Mouse (Mus musculus) layer of hippocampus, adult 9-10 months (tissue): ENCODE results near the gene Tpt1.
"Not testable (repeated sequence)": the region's sequence is repeated elsewhere in the genome, so short reads cannot be mapped to it uniquely, and the experiment has no call there.

Experiments used
- DNase-seq: peaks from one replicate; pipeline ENCODE4 v3.0.0; 2022; ENCODE audit warnings: low spot score

Tpt1 gene

GRCm38 (mm10) chr14:75844111-75844695, 690 bp upstream of the Tpt1 start:
- no peak for DNase-seq

- peak; percentile 65 for DNase-seq
Observed at GRCm38 (mm10) chr14:75845698-75846115, 814 bp downstream of the Tpt1 start.

- no peak for DNase-seq
Observed at GRCm38 (mm10) chr14:75847669-75848068, 2.8 kb downstream of the Tpt1 start.

GRCm38 (mm10) chr14:75848482-75848881, 3.6 kb downstream of the Tpt1 start:
- no peak for DNase-seq

GRCm38 (mm10) chr14:75849236-75849635, 4.3 kb downstream of the Tpt1 start:
- DNase-seq = no peak

- DNase-seq = no peak
Observed at GRCm38 (mm10) chr14:75849842-75850568, 5.1 kb downstream of the Tpt1 start.

GRCm38 (mm10) chr14:75850819-75851218, 5.9 kb downstream of the Tpt1 start:
- DNase-seq = no peak

GRCm38 (mm10) chr14:75852016-75852415, 7.1 kb downstream of the Tpt1 start:
- DNase-seq = no peak

GRCm38 (mm10) chr14:75855263-75855992, 10.5 kb downstream of the Tpt1 start:
- DNase-seq = no peak

GRCm38 (mm10) chr14:75858181-75858580, 13.3 kb downstream of the Tpt1 start:
- no peak for DNase-seq

GRCm38 (mm10) chr14:75859619-75860018, 14.7 kb downstream of the Tpt1 start:
- DNase-seq = no peak

- DNase-seq = no peak
Observed at GRCm38 (mm10) chr14:75862701-75863100, 17.8 kb downstream of the Tpt1 start.

GRCm38 (mm10) chr14:75863549-75864409, 18.9 kb downstream of the Tpt1 start:
- no peak for DNase-seq

GRCm38 (mm10) chr14:75866706-75867333, 21.9 kb downstream of the Tpt1 start:
- DNase-seq = no peak

- DNase-seq = not testable (repeated sequence)
Observed at GRCm38 (mm10) chr14:75868028-75868427, 23.1 kb downstream of the Tpt1 start.

- no peak for DNase-seq
Observed at GRCm38 (mm10) chr14:75869769-75870363, 25.0 kb downstream of the Tpt1 start.

- DNase-seq = no peak
Observed at GRCm38 (mm10) chr14:75870631-75871030, 25.7 kb downstream of the Tpt1 start.

GRCm38 (mm10) chr14:75871111-75871510, 26.2 kb downstream of the Tpt1 start:
- no peak for DNase-seq

- no peak for DNase-seq
Observed at GRCm38 (mm10) chr14:75871750-75872149, 26.9 kb downstream of the Tpt1 start.

GRCm38 (mm10) chr14:75873612-75874011, 28.7 kb downstream of the Tpt1 start:
- DNase-seq = no peak
